Mouse (Mus musculus) CH12.LX (cell line): ENCODE data around the gene Ifrd1. TPM values are rescaled to one million over a fixed set of nuclear protein-coding genes. Genes with fewer than 3 reads are reported as not detected.

ENCODE experiments used
- DNase-seq: peaks from one replicate; pipeline ENCODE4 v3.0.0-alpha.2; 2013; ENCODE audit errors: extremely low read depth
- H3K27ac ChIP-seq: 2 replicates; pipeline ENCODE4 v1.5.1; 2012; ENCODE audit warnings: low read depth, mild to moderate bottlenecking, control low read depth, moderate library complexity; ENCODE audit not compliant: insufficient read depth
- H3K27me3 ChIP-seq: replicated peaks from 2 replicates; pipeline ENCODE3; 2012; ENCODE audit warnings: inconsistent platforms
- H3K36me3 ChIP-seq, 2 experiments: replicated peaks in 1 of 2; 2 replicates each; pipeline versions ENCODE3 to v1.6.1; 2012; ENCODE audit warnings: inconsistent platforms in 1 of 2, low read length in 1 of 2, mild to moderate bottlenecking in 1 of 2, mixed read lengths in 1 of 2, moderate library complexity in 1 of 2; ENCODE audit not compliant: control insufficient read depth in 1 of 2, insufficient read depth in 1 of 2
- H3K4me1 ChIP-seq, 2 experiments: 2 replicates each; pipeline ENCODE4 v1.6.1; 2012; ENCODE audit warnings: inconsistent platforms in 1 of 2, moderate library complexity in 1 of 2; ENCODE audit not compliant: insufficient read depth in 2 of 2, control insufficient read depth in 1 of 2
- H3K4me2 ChIP-seq: 2 replicates; pipeline ENCODE4 v1.6.1; 2012; ENCODE audit warnings: low read depth, mild to moderate bottlenecking, control low read depth; ENCODE audit not compliant: poor library complexity, insufficient read depth, severe bottlenecking
- H3K4me3 ChIP-seq, 3 experiments: fragments of 150-350 bp in 1 of 3; sonication (generic) in 1 of 3; replicated peaks in 1 of 3; 2 replicates each; pipeline versions ENCODE3 to v1.5.1; 2011 to 2012; ENCODE audit warnings: low read depth in 2 of 3, low read length in 2 of 3, mild to moderate bottlenecking in 2 of 3, moderate library complexity in 2 of 3, control low read depth in 1 of 3, improper control_type of control experiment in 1 of 3, inconsistent platforms in 1 of 3, mixed read lengths in 1 of 3; ENCODE audit not compliant: poor library complexity in 1 of 3
- H3K79me2 ChIP-seq: replicated peaks from 2 replicates; pipeline ENCODE4 v1.6.1; 2012; ENCODE audit warnings: mild to moderate bottlenecking, moderate library complexity; ENCODE audit not compliant: control insufficient read depth, poor library complexity, insufficient read depth, severe bottlenecking; ENCODE audit errors: extremely low read depth
- H3K9ac ChIP-seq: 2 replicates; pipeline ENCODE4 v1.6.1; 2012; ENCODE audit warnings: low read depth, mild to moderate bottlenecking, control low read depth, moderate library complexity; ENCODE audit not compliant: insufficient read depth
- H3K9me3 ChIP-seq: replicated peaks from 2 replicates; pipeline ENCODE3; 2012; ENCODE audit warnings: low read length, inconsistent platforms, mixed read lengths
- BHLHE40 ChIP-seq: IDR thresholded peaks from 2 replicates; pipeline ENCODE4 v1.6.1; 2011; ENCODE audit warnings: mild to moderate bottlenecking, low read depth, low read length, improper control_type of control experiment
- CHD1 ChIP-seq: IDR thresholded peaks from 2 replicates; pipeline ENCODE4 v1.6.1; 2012; ENCODE audit warnings: low read depth, low read length, improper control_type of control experiment, inconsistent platforms
- CHD2 ChIP-seq: IDR thresholded peaks from 2 replicates; pipeline ENCODE4 v1.6.1; 2011; ENCODE audit warnings: low read length, improper control_type of control experiment
- ELF1 ChIP-seq: IDR thresholded peaks from 2 replicates; pipeline ENCODE4 v1.6.1; 2014; ENCODE audit warnings: low read depth, mild to moderate bottlenecking, inconsistent platforms, low read length, improper control_type of control experiment
- EP300 ChIP-seq: IDR thresholded peaks from 2 replicates; pipeline ENCODE4 v1.6.1; 2011; ENCODE audit warnings: low read length, improper control_type of control experiment
- ETS1 ChIP-seq: conservative IDR thresholded peaks from 2 replicates; pipeline ENCODE4 v1.6.1; 2012; ENCODE audit warnings: low read depth, mild to moderate bottlenecking, inconsistent platforms, low read length, improper control_type of control experiment, moderate library complexity
- MAZ ChIP-seq: IDR thresholded peaks from 2 replicates; pipeline ENCODE4 v1.6.1; 2012; ENCODE audit warnings: low read depth, mild to moderate bottlenecking, inconsistent platforms, low read length, improper control_type of control experiment, moderate library complexity
- MEF2A ChIP-seq: IDR thresholded peaks from 2 replicates; pipeline ENCODE4 v1.6.1; 2014; ENCODE audit warnings: low read depth, mild to moderate bottlenecking, inconsistent platforms, low read length, improper control_type of control experiment, borderline replicate concordance
- MXI1 ChIP-seq: IDR thresholded peaks from 2 replicates; pipeline ENCODE4 v1.6.1; 2011; ENCODE audit warnings: mild to moderate bottlenecking, low read depth, low read length, improper control_type of control experiment
- MYC ChIP-seq: IDR thresholded peaks from 2 replicates; pipeline ENCODE4 v1.6.1; 2011; ENCODE audit warnings: low read depth, mild to moderate bottlenecking, improper control_type of control experiment, low read length
- NELFE ChIP-seq: IDR thresholded peaks from 2 replicates; pipeline ENCODE4 v1.6.1; 2011; ENCODE audit warnings: low read depth, low read length, improper control_type of control experiment
- NRF1 ChIP-seq: IDR thresholded peaks from 2 replicates; pipeline ENCODE4 v1.6.1; 2014; ENCODE audit warnings: low read depth, mild to moderate bottlenecking, inconsistent platforms, low read length, improper control_type of control experiment, moderate library complexity
- PAX5 ChIP-seq: IDR thresholded peaks from 2 replicates; pipeline ENCODE4 v1.6.1; 2012; ENCODE audit warnings: low read length, inconsistent platforms, mixed read lengths
- POLR2A ChIP-seq: IDR thresholded peaks from 2 replicates; pipeline ENCODE4 v1.6.1; 2011; ENCODE audit warnings: low read depth, mild to moderate bottlenecking, improper control_type of control experiment, low read length
- RAD21 ChIP-seq: IDR thresholded peaks from 2 replicates; pipeline ENCODE4 v1.6.1; 2011; ENCODE audit warnings: low read depth, mild to moderate bottlenecking, low read length, improper control_type of control experiment, moderate library complexity
- RCOR1 ChIP-seq: conservative IDR thresholded peaks from 2 replicates; pipeline ENCODE4 v1.6.1; 2012; ENCODE audit warnings: low read depth, mild to moderate bottlenecking, inconsistent platforms, low read length, improper control_type of control experiment
- SIN3A ChIP-seq: IDR thresholded peaks from 2 replicates; pipeline ENCODE4 v1.6.1; 2012; ENCODE audit warnings: low read length, improper control_type of control experiment, inconsistent platforms
- SMC3 ChIP-seq: IDR thresholded peaks from 2 replicates; pipeline ENCODE4 v1.6.1; 2011; ENCODE audit warnings: low read depth, low read length, improper control_type of control experiment
- TCF12 ChIP-seq: IDR thresholded peaks from 2 replicates; pipeline ENCODE4 v1.6.1; 2014; ENCODE audit warnings: low read depth, mild to moderate bottlenecking, inconsistent platforms, low read length, improper control_type of control experiment
- UBTF ChIP-seq: IDR thresholded peaks from 2 replicates; pipeline ENCODE4 v1.6.1; 2012; ENCODE audit warnings: low read depth, mild to moderate bottlenecking, inconsistent platforms, low read length, improper control_type of control experiment, moderate library complexity
- USF1 ChIP-seq: IDR thresholded peaks from 2 replicates; pipeline ENCODE4 v1.6.1; 2014; ENCODE audit warnings: low read depth, mild to moderate bottlenecking, inconsistent platforms, low read length, improper control_type of control experiment
- ZMIZ1 ChIP-seq: IDR thresholded peaks from 2 replicates; pipeline ENCODE4 v1.6.1; 2012; ENCODE audit warnings: low read depth, mild to moderate bottlenecking, inconsistent platforms, low read length, improper control_type of control experiment
- ZNF384 ChIP-seq: IDR thresholded peaks from 2 replicates; pipeline ENCODE4 v1.6.1; 2012; ENCODE audit warnings: low read depth, low read length, improper control_type of control experiment, inconsistent platforms
- dilution Hi-C: fragments of 300-500 bp; cut with MboI; formaldehyde crosslinking; loops from 2 replicates; pipeline ENCODE4 v1.14.3; 2020; ENCODE audit warnings: low sequenced_read_pairs; ENCODE audit not compliant: extremely low pct_unique_long_range_greater_than_20kb, extremely low pct_ligation_motif_present
- in situ Hi-C: fragments of 300-500 bp; cut with MboI; formaldehyde crosslinking; loops from 3 replicates; pipeline ENCODE4 v1.14.3; 2019; ENCODE audit warnings: low sequenced_read_pairs, low pct_ligation_motif_present, low pct_unique_long_range_greater_than_20kb, mixed read lengths
- polyA plus RNA-seq: library from polyadenylated mRNA; unstranded; fragments of >175 nt; gene quantifications from 2 replicates; pipeline ENCODE4 v1.2.1, GENCODE M21; 2012; ENCODE audit warnings: low read depth; ENCODE audit not compliant: insufficient read length
- total RNA-seq, 2 experiments: library from RNA; depleted of rRNA; stranded (reverse); fragments of 300-350 nt in 1 of 2; fragments of >200 nt in 1 of 2; gene quantifications; 2 replicates each; pipeline ENCODE4 v1.2.3; 2012 to 2014

Ifrd1 gene
- total and polyA plus RNA-seq, 3 experiments = 105 to 427 (median 269) TPM

GRCm38 (mm10) chr12:40272710-40273109, 24.4 kb upstream of the Ifrd1 start:
- no peak overlapping the region for H3K4me2 ChIP-seq
- peaks cover 0 to 4% of the 10 kb centered on the region in 2 experiments; a peak in 2 of 4 replicates for H3K4me1 ChIP-seq
- no peak for TF ChIP-seq CHD1
- no peak for TF ChIP-seq CHD2
- TF ChIP-seq RCOR1 = no peak
- TF ChIP-seq UBTF = no peak
- TF ChIP-seq ZMIZ1 = no peak
- no peak for TF ChIP-seq MEF2A
- TF ChIP-seq BHLHE40 = no peak
- TF ChIP-seq SIN3A = no peak
- TF ChIP-seq PAX5 = no peak
- TF ChIP-seq USF1 = no peak
- no peak for TF ChIP-seq MXI1
- TF ChIP-seq, all 38 proteins: peak for 0
- in situ Hi-C loops = loop anchor here (25.0 kb wide), 2 partner anchors 415 to 540 kb away; no protein-coding TSS in a partner anchor
- Histone ChIP-seq H3K9ac (no peak overlapping the region), H3K27ac (no peak overlapping the region), H3K36me3 (no peaks in the 10 kb centered on the region), H3K79me2 (no peaks in the 10 kb centered on the region), H3K27me3 (no peaks in the 10 kb centered on the region), H3K9me3 (no peaks in the 10 kb centered on the region), H3K4me3 (no peak overlapping the region)
- dilution Hi-C loops = no loop called here
- no peak for DNase-seq

GRCm38 (mm10) chr12:40268313-40268712, 20.0 kb upstream of the Ifrd1 start:
- in situ Hi-C loops = loop anchor here (25.0 kb wide), 2 partner anchors 419 to 544 kb away; no protein-coding TSS in a partner anchor
- dilution Hi-C loops = no loop called here
- TF ChIP-seq EP300 (no peak), ZNF384 (no peak), RAD21 (no peak), MXI1 (no peak), TCF12 (no peak), MYC (no peak), ETS1 (no peak), PAX5 (no peak), SMC3 (no peak), NELFE (no peak), CHD2 (no peak), NRF1 (no peak), MAZ (no peak), POLR2A (no peak), ELF1 (no peak)
- TF ChIP-seq, all 38 proteins: peak for 0

More at GRCm38 (mm10) chr12:40268313-40268712, 20.0 kb upstream of the Ifrd1 start:
- DNase-seq = no peak
- H3K4me1 ChIP-seq = peaks cover 0 to 2% of the 10 kb centered on the region in 2 experiments; a peak in 2 of 4 replicates
- H3K4me2 ChIP-seq = no peak overlapping the region
- H3K27ac ChIP-seq = no peak overlapping the region
- H3K4me3 ChIP-seq = no peak overlapping the region
- H3K36me3 ChIP-seq = no peaks in the 10 kb centered on the region
- H3K9me3 ChIP-seq = no peaks in the 10 kb centered on the region
- no peaks in the 10 kb centered on the region for H3K79me2 ChIP-seq
- no peak overlapping the region for H3K9ac ChIP-seq
- no peaks in the 10 kb centered on the region for H3K27me3 ChIP-seq
